Mouse (Mus musculus) hindbrain, embryonic 10.5 days (tissue): ENCODE measurements around the gene Trpd52l3. TPM values are rescaled to one million over a fixed set of nuclear protein-coding genes. Genes with fewer than 3 reads are reported as not detected.
"Not testable (repeated sequence)": the region's sequence is repeated elsewhere in the genome, so short reads cannot be mapped to it uniquely, and the experiment has no call there.

Experiments used
- DNase-seq: peaks from one replicate; pipeline ENCODE4 v3.0.0-alpha.2; 2017; ENCODE audit warnings: low spot score
- H3K27ac ChIP-seq: fragments of 300-500 bp; sonication (generic); 2 replicates; pipeline ENCODE4 v1.5.1; 2016; ENCODE audit warnings: mild to moderate bottlenecking, moderate library complexity
- H3K27me3 ChIP-seq: fragments of 300-500 bp; sonication (generic); 2 replicates; pipeline ENCODE4 v1.6.1; 2016; ENCODE audit warnings: mild to moderate bottlenecking; ENCODE audit not compliant: poor library complexity, insufficient read depth, severe bottlenecking
- H3K36me3 ChIP-seq: fragments of 300-500 bp; sonication (generic); 2 replicates; pipeline ENCODE4 v1.6.1; 2016; ENCODE audit warnings: mild to moderate bottlenecking, moderate library complexity
- H3K4me1 ChIP-seq: fragments of 300-500 bp; sonication (generic); replicated peaks from 2 replicates; pipeline ENCODE4 v1.6.1; 2016; ENCODE audit warnings: mild to moderate bottlenecking
- H3K4me3 ChIP-seq: fragments of 300-500 bp; sonication (generic); 2 replicates; pipeline ENCODE4 v1.5.1; 2016; ENCODE audit warnings: mild to moderate bottlenecking, moderate library complexity
- H3K9me3 ChIP-seq: fragments of 300-500 bp; sonication (generic); 2 replicates; pipeline ENCODE4 v1.6.1; 2016; ENCODE audit warnings: mild to moderate bottlenecking, moderate library complexity
- WGBS: fragments of 180-500 bp; shearing (Covaris S2); methylation state at CpG from one replicate; pipeline ENCODE4 v1.1.7; 2016; 5-methylcytosine and 5-hydroxymethylcytosine counted together
- polyA plus RNA-seq: library from polyadenylated mRNA; unstranded; fragments of >200 nt; fragmentation: Nextera tagmentation; extraction: Ambion mirVana; gene quantifications from 2 replicates; pipeline ENCODE4 v1.2.1, GENCODE M21; 2016

Trpd52l3 gene
- polyA plus RNA-seq, 1 experiment from 2014 or later = not detected

- no peak for DNase-seq
- WGBS = 48% methylated on average over 12 of the region's 12 CpGs
- H3K27me3 ChIP-seq = no peaks in the 10 kb centered on the region
- H3K4me3 ChIP-seq = no peak overlapping the region
- H3K9me3 ChIP-seq = no peaks in the 10 kb centered on the region
- H3K36me3 ChIP-seq = no peaks in the 10 kb centered on the region
- peaks cover 8% of the 10 kb centered on the region for H3K4me1 ChIP-seq
- no peak overlapping the region for H3K27ac ChIP-seq
These were observed 2.9 kb upstream of the Trpd52l3 start for GRCm38 (mm10) chr19:30000406-30001365.

GRCm38 (mm10) chr19:30001550-30001949, 2.0 kb upstream of the Trpd52l3 start:
- Histone ChIP-seq H3K9me3 (no peaks in the 10 kb centered on the region), H3K36me3 (no peaks in the 10 kb centered on the region), H3K27me3 (no peaks in the 10 kb centered on the region), H3K4me1 (peaks cover 8% of the 10 kb centered on the region), H3K4me3 (no peak overlapping the region), H3K27ac (no peak overlapping the region)
- no peak for DNase-seq
- WGBS = 88% methylated on average over 6 of the region's 6 CpGs

- WGBS = 69% methylated on average over 3 of the region's 3 CpGs
- Histone ChIP-seq H3K4me3 (no peak overlapping the region), H3K27ac (no peak overlapping the region), H3K9me3 (no peaks in the 10 kb centered on the region), H3K4me1 (no peaks in the 10 kb centered on the region), H3K36me3 (no peaks in the 10 kb centered on the region), H3K27me3 (no peaks in the 10 kb centered on the region)
- DNase-seq = no peak
These were observed 2.8 kb downstream of the Trpd52l3 start for GRCm38 (mm10) chr19:30006371-30006770.

GRCm38 (mm10) chr19:30010520-30011296, 7.1 kb downstream of the Trpd52l3 start:
- Histone ChIP-seq H3K27me3 (no peaks in the 10 kb centered on the region), H3K4me3 (no peak overlapping the region), H3K27ac (no peak overlapping the region), H3K9me3 (no peaks in the 10 kb centered on the region), H3K4me1 (peaks cover 16% of the 10 kb centered on the region), H3K36me3 (no peaks in the 10 kb centered on the region)
- 81% methylated on average over 13 of the region's 13 CpGs for WGBS
- DNase-seq = no peak

GRCm38 (mm10) chr19:30014331-30014730, 10.7 kb downstream of the Trpd52l3 start:
- WGBS = 88% methylated on average over 3 of the region's 3 CpGs
- DNase-seq = no peak

GRCm38 (mm10) chr19:30016156-30016555, 12.6 kb downstream of the Trpd52l3 start:
- Histone ChIP-seq H3K36me3 (no peaks in the 10 kb centered on the region), H3K27me3 (no peaks in the 10 kb centered on the region), H3K4me3 (no peak overlapping the region), H3K9me3 (no peaks in the 10 kb centered on the region), H3K27ac (no peak overlapping the region), H3K4me1 (peaks cover 17% of the 10 kb centered on the region)
- 81% methylated on average over 6 of the region's 6 CpGs for WGBS
- no peak for DNase-seq

More at GRCm38 (mm10) chr19:30014331-30014730, 10.7 kb downstream of the Trpd52l3 start:
- no peak overlapping the region for H3K4me3 ChIP-seq
- H3K36me3 ChIP-seq = no peaks in the 10 kb centered on the region
- no peak overlapping the region for H3K27ac ChIP-seq
- peaks cover 17% of the 10 kb centered on the region for H3K4me1 ChIP-seq
- H3K27me3 ChIP-seq = no peaks in the 10 kb centered on the region
- H3K9me3 ChIP-seq = no peaks in the 10 kb centered on the region

GRCm38 (mm10) chr19:30023419-30023818, 19.8 kb downstream of the Trpd52l3 start:
- H3K27ac ChIP-seq, H3K27me3 ChIP-seq, H3K9me3 ChIP-seq, H3K4me1 ChIP-seq, H3K4me3 ChIP-seq, DNase-seq, H3K36me3 ChIP-seq: not testable (repeated sequence)
- WGBS = 93% methylated on average over 10 of the region's 10 CpGs

GRCm38 (mm10) chr19:30029002-30029710, 25.6 kb downstream of the Trpd52l3 start:
- Histone ChIP-seq H3K4me1 (peaks cover 44% of the 10 kb centered on the region), H3K4me3 (peak overlapping the region; percentile 100), H3K27ac (peak overlapping the region; percentile 100), H3K36me3 (0 out of 2 replicates have a peak, but pooled peaks cover 6% of the 10 kb centered on the region), H3K27me3 (no peaks in the 10 kb centered on the region), H3K9me3 (no peaks in the 10 kb centered on the region)
- DNase-seq = peak; percentile 24
- 22% methylated on average over 11 of the region's 11 CpGs for WGBS

- peaks cover 50% of the 10 kb centered on the region for H3K4me1 ChIP-seq
- H3K36me3 ChIP-seq = 0 out of 2 replicates have a peak, but pooled peaks cover 6% of the 10 kb centered on the region
- DNase-seq = peak; percentile 97
- no peaks in the 10 kb centered on the region for H3K27me3 ChIP-seq
- under 1% methylated on average over 74 of the region's 74 CpGs for WGBS
- peak within 1 kb of the TSS; percentile 100 for H3K4me3 ChIP-seq
- peak within 1 kb of the TSS; percentile 100 for H3K27ac ChIP-seq
- no peaks in the 10 kb centered on the region for H3K9me3 ChIP-seq
These were observed 26.5 kb downstream of the Trpd52l3 start, which contains the start of gene Uhrf2 for GRCm38 (mm10) chr19:30029894-30030635. TSS of gene Uhrf2 (plus strand) at chr19:30030513.

- Histone ChIP-seq H3K27me3 (no peaks in the 10 kb centered on the region), H3K9me3 (no peaks in the 10 kb centered on the region), H3K4me3 (peak overlapping the region; percentile 100), H3K4me1 (peaks cover 56% of the 10 kb centered on the region), H3K36me3 (0 out of 2 replicates have a peak, but pooled peaks cover 6% of the 10 kb centered on the region), H3K27ac (peak overlapping the region; percentile 100)
- peak; percentile 56 for DNase-seq
- under 1% methylated on average over 91 of the region's 92 CpGs for WGBS
These were observed 27.3 kb downstream of the Trpd52l3 start for GRCm38 (mm10) chr19:30030636-30031467.

- Histone ChIP-seq H3K4me3 (peak overlapping the region; percentile 100), H3K9me3 (no peaks in the 10 kb centered on the region), H3K27ac (peak overlapping the region; percentile 100), H3K36me3 (0 out of 2 replicates have a peak, but pooled peaks cover 6% of the 10 kb centered on the region), H3K27me3 (no peaks in the 10 kb centered on the region), H3K4me1 (peaks cover 60% of the 10 kb centered on the region)
- WGBS = 6% methylated on average over 7 of the region's 7 CpGs
- DNase-seq = no peak
These were observed 27.9 kb downstream of the Trpd52l3 start for GRCm38 (mm10) chr19:30031468-30031931.
